Mouse (Mus musculus): ENCODE measurements at regions not wholly inside any gene's neighbourhood (a gene's known extent, or its start where the extent isn't known, plus 50 kb on each side); places are given as distances from the start of the nearest gene placed in this dataset.
A peak's percentile ranks its signal among the peaks of the same experiment; 100 is the strongest.

DNA sequence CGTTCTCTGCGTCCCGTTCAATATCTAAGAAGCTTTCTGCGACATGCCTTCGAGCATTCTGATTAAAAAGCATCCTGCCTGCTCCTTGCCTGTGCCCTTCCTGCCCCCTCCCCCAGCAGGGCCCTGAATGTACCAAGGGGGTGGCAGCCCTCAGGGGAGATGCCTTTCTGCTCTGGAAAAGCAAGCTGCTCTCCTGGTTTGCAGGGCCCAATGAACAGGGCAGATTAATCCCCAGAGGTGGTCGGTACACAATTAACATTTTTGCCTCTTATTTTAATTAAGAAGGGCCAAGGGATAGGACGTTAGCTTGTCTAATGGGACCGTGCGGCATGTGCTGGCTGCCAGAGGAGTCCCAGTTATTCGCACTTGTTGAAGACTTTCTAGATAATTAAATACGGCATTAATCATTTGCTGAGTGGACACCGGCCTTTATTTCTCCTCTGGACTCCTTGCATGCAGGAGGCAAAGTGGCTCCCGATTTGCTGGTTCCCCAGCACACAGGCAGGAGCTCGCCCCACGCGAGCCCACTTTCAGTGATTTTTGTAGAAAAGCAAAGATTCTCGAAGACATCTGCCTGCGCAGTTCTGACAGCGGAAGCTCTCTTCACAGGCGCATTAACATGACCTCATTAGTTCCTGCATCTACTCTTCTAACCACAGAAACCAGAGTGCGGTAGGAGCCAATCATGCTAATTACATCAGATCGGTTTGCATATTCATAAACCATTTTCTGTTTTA, 336.8 kb upstream of the 4930535I16Rik start:
- no peak for DNase-seq (ENCODE audit: low read depth, low spot score)

DNA sequence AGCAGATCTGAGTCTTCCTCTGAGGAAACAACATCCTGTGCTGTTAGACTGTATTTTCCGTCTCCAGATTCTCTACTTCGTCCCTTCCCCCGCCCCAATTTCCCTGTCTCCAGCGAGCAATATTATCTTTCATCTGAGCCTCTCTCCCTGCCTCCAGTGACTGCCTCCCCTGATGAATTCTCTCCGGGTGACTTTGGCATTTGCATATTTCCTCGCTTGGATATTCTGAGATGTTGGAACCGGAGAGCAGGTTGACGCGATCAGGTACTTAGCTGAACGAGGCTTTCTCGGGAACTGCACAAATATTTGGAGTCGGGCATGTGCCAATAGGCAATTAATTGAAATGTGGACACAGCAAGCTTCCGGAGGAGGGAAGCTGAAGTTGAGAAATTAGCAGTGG, 323.8 kb upstream of the 4930535I16Rik start:
- no peak for DNase-seq (ENCODE audit: low read depth, low spot score)

DNA sequence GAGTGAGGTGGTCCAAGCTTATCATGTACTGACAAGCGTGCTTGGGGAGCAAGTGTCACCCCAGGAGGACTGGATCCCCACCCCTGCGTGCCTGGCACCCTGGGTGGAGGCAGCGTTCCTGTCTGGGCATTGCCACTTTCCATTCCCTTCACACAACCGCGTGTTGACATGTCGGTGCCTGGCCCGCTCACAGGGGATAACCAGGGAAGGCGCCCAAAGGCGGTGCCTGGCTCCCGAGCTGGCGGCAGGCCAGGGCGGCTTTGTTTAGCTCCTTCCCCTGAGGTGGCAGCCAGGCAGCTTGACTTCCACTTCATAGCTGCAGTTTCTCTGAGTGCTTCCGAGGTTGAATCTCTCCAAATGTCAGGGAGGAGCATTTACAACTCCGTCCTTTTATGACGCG, 318.7 kb upstream of the 4930535I16Rik start:
- DNase-seq (ENCODE audit: low read depth, low spot score): no peak

DNA sequence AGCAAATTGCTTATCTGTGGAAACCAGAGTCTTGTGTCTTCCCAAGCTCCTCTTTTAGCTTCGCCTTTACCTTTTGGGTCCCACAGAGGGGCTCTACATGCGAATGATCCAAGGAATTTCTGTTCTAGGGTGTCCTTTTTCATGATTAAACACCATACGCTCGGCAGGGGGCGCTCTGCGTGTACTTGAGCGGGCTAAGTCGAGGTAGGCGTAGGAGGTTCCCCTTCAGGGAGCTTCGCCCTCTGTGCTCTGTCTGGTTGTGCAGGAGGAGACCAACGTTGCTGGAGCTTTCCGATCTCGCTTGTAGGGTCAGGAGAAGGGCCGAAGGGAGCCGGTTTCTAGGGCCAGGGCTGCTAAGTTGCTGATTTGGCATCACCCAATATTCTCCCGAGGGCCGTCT, 310.7 kb upstream of the 4930535I16Rik start:
- peak; percentile 71 for DNase-seq (ENCODE audit: low read depth, low spot score)

DNA sequence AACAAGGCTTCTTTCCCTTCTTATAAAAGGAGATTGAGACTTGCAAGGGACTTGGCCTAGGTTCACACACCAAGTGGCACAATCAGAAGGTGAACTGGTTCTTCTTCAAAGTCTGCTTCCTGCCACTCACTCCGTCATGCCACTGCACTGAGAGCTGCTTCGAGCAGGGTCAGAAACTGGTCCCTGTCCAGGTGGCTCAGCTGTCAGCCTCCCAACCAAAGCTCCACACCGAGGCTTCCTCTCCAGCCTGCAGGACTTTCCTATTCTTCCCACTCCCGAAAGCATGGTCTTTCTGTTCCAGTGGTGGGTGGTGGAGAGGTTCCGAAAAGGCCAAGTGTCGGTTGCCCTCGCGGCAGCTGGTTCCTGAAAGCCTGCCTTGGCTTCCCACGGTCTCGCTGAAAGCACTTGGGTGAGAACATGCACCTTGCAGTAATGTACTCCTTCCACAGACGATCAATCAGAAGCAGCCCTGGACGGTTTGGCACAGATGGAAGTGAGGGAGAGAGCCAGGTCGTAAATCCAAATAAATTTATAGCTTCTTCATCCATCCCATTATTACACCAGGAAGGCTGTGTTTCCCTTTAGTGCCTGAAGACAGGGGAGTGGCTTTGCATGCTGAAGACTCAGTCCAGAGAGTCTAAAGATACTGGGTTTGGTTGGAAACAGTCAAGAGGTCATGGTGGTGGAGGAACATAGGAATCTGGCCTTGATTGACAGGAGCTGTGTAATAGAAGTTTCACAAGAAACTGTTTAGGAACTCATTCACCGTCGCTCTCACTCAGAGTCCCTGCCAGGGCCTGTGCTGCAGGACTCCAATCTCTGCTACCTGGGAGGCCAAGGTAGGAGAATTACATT, 306.1 kb upstream of the 4930535I16Rik start:
- DNase-seq (ENCODE audit: low read depth, low spot score): no peak

DNA sequence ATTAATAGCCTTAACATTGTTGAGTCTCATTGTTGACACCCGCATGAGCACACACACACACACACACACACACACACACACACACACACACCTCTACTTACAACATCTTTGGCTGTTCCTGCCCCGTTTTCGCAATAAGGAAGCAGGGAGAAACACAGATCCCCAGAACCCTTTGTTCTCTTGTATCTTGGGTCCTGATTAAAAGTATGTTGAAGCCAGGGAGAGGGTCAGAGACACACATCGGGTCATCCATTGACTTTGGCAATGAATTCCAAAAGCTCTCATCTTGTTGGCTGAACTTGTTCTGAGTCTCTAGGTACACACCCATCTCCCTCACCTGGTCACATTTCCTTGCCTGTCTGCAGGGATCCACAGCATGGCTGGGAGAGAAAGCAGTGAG, 303.9 kb upstream of the 4930535I16Rik start:
- DNase-seq (ENCODE audit: low read depth, low spot score): no peak

DNA sequence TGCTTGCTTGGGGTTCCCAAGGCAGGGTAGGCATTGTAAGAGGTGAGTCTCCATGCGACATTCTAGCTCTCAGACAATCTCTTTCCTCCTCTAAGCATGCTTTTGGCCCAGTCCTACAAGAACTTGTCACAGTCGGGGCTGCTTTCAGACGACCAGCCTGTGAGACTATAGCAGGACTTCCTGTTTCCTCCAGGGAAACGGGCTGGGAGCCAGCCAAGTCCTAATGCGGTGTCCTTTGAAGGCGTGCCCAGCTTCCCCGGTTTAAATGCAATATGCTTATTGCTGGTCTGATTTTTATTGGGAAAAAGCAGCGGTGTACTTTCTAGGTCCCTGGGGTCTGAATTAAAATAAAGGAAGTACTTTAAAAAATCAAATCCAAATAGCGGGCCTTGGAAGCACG, 299.4 kb upstream of the 4930535I16Rik start:
- DNase-seq (ENCODE audit: low read depth, low spot score): no peak

DNA sequence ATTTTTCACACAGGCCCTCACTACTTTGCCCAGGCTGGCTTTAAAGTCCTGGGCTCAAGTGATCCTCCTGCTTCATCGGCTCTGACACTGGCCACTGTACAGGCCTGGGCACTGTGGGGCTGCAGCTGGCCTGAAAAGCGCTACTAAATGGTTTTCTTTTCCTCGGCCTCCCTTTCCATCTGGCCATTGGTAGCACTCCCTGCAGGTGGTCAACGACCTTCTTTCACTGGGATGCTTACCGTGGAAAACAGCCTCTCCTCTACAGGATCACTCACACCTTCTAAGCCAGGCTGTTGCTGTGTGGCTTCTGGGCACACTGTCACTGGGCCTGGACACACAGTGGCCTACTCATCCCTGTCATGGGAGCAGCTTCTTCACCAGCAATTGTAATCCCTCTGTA, 298.5 kb upstream of the 4930535I16Rik start:
- no peak for DNase-seq (ENCODE audit: low read depth, low spot score)

DNA sequence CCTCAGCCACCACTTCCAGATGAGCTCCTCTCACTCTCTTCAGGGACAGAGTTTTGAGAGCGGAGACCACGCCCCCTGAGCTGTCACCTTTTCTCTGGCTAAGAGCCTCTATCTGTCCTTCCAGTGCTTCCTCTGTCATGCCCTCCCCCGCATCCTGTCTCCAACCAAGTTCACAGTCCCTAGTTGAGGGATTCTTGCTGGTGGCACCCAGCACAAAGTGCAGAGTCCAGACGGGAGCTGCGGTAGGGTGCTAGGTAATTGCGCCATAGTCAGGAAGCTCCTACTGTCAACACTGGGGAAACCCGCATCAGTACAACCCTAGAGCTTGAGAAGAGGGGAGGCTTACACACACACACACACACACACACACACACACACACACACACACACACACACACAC, 297.3 kb upstream of the 4930535I16Rik start:
- no peak for DNase-seq (ENCODE audit: low read depth, low spot score)

DNA sequence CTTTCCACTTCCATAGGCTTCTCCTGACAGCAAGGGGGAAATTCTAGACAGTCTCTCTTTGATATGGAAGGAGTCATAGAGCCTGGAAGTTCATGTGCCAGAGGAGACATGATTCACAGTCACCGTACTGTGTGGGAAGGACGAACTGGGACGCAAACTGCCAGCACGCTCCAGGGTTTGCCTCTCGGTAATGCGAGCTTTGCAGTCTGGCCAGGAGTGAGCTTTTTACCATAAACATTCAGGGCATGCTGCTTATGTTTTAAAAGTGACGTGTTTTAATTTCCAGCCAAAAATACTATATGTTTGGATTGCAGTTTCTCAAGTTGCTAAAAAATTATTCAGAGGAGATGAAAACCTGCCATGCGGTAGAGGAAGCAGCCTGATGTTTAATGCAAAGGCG, 292.3 kb upstream of the 4930535I16Rik start:
- DNase-seq (ENCODE audit: low read depth, low spot score): no peak

DNA sequence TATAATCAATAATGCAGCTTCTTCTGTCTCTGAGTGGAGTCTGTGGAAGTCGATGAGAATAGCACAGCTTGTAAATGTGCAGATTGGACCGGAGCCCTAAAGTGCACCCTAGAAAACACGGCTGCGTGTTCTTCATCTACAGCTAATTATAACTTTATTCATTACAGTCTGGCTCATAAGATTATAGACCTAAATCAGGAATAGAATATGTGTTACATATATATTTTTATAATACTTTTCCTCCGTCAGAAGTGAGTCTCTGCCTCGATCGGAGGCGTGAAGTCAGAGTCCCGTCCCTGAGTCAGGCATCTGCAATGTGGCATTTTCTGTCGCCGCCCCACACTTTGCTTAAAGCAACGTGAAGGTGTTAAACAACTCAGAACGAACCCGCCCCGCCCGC, 288.7 kb upstream of the 4930535I16Rik start:
- no peak for DNase-seq (ENCODE audit: low read depth, low spot score)

DNA sequence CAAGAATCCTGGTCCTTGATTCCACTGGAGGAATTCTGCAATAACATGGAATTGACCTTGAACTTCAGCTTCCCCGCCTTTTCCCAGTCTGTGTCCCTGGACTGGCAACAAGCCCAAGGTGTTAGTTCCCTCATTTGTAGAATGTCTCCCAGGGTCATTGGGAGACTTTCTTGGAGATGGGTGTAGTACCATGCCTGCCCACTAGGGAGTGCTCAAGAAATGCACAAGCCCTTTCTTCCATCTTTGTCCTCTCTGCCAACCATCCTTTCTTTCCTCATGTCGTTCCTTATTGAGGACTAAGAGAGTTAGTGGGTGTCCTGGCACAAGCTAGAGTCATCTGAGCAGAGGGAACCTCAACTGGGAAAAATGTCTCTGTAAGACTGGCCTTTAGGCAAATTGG, 285.9 kb upstream of the 4930535I16Rik start:
- DNase-seq (ENCODE audit: low read depth, low spot score): peak; percentile 29

DNA sequence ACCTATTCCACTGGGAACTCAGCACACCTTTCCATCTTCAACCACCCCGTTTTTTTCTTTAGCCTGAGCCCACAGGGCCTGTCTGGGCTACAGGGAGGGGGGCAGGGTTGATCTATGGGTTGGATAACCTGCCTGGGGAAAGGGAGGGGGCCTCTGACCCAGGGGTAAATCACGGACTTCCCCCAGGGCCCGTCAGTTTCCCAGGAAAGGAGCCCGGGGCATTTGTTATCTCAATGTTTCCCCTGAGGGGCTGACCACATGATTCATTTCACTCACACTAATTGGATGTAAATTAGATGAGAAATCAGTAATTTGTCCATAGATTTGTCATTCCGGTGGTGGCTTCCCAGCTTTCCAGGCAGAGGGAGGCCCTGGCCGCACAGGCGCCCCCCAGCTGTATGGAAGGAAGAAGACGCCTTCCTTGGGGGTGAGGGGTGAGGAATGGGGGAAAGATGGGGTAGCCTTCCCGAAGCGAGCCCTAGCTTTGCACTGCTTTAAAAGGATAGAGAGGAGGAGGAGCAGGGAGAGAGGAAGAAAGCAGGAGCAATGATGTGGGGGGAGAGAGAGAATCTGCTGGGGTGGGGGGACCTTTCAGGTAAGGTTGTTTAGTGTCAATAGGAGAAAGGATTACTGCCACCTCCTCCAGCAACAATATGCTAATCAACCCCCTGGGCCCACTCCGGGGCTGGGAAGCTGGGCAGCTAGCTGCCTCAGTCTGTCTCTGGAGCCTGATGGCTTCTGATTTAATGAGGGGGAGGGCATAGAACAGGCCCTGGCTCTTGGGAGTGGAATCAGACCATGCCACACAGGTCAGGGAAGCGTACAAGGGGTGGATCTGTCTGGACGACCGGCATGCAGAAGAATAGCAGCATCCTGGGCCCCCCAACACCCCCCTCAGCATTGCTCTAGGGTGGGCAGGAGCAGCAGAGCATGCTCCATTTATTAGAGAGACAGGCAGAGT, 282.3 kb upstream of the 4930535I16Rik start:
- no peak for DNase-seq (ENCODE audit: low read depth, low spot score)

DNA sequence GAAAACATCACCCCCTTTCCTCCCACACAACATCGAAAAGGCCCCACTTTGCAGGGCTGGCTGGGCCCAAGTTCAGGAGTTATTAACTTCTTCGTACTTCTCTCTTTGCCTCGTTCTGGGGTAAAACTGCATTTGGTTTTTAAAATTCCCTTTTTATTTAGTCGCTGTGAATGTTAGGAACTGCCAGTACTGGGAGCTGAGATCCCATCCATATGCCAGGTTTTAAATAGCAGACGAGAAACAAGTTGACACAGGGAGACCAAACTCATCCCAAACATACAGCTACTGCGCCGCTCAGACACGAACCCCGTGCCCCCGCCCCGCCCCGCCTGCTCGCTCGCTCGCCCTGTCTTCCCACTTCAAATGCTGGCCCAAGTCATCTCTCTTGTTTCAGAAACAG, 281.0 kb upstream of the 4930535I16Rik start:
- no peak for DNase-seq (ENCODE audit: low read depth, low spot score)

DNA sequence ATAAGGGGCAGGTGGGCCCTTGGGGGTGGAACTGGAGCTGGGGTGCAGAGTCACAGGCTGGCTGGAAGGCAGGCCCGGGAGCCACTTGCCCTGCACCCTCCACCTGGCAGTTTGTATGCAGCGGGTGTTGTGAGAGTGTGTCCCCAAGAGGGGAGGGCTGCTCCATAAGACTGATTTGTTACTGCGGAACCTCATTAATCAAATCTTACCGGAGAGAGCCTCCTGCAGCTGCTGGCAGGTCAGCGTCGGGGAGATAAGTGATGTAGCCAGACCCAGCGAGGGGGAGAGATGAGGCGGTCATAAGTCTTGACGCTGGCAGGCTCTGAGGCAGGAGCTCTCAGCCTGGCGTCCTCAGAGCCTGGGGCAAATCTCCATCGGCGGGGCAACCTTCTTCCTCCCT, 278.9 kb upstream of the 4930535I16Rik start:
- DNase-seq (ENCODE audit: low read depth, low spot score): no peak

DNA sequence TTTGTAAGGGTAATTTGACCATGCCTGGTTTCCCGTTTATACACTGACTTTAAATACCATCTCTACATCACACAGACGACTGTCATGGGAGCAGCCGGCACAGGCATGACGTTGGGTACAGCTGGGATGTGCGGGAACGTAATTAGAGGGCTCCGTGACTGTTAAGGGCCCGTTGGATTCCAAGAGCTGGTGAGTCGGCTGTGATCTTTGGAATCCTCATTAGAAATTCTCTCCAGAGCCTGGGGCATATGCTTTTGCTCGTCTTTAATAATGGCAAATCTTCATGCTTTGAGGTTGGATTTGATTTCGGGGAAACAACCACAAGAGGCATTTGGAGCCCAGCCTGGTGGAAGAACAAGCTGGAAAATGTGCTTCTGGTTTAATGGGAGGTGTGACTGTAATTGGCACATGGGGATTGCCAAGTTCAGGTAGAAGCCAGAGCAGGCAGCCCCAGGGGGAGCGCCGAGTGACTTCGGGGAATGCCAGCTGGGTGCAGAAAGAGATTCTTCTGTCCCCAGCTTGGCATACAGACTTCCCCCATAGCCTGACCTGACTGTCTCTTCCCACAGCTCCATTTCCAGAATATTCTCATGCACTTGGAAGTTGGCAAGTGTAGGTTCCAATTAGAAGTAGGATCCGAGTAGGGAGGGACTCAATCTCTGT, 275.4 kb upstream of the 4930535I16Rik start:
- DNase-seq (ENCODE audit: low read depth, low spot score): no peak

DNA sequence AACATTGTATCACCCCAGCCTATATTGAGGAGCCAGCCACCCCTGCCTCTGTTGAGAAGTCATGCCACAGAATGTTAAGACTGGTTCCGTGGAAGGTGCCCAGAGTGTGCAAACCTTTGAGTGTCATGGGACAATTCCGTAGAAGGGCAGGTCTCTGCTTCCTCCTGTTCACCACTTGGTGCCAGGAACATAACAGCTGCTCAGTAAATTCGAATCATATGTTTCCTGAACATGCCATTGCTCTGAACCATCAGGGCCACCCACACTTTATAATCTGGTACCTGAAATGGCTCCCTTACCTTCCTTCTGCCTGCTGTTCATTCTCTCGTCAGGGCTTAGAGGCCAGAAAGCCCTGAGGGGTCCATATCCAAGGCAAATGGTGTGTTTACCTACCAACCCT, 273.0 kb upstream of the 4930535I16Rik start:
- DNase-seq (ENCODE audit: low read depth, low spot score): no peak

DNA sequence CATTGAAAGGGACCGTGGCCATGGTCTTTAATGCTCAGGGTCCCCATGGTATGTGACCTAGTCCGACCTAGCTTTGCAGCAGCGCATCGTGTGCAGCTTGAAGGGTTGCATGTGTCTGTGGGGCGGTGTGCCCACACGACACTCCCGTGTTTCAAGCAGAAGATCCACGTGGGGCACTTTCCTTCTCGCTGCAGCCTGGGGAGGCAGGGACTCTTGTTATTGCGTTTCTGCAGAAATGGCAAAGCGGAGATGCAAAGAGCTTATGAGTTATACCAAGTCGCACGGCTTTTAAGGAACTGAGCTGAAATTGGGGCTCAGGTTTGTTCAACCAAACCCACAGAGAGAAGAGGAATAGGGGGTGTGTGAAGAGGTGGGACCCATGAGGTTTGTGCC, 272.2 kb upstream of the 4930535I16Rik start:
- DNase-seq (ENCODE audit: low read depth, low spot score): no peak

DNA sequence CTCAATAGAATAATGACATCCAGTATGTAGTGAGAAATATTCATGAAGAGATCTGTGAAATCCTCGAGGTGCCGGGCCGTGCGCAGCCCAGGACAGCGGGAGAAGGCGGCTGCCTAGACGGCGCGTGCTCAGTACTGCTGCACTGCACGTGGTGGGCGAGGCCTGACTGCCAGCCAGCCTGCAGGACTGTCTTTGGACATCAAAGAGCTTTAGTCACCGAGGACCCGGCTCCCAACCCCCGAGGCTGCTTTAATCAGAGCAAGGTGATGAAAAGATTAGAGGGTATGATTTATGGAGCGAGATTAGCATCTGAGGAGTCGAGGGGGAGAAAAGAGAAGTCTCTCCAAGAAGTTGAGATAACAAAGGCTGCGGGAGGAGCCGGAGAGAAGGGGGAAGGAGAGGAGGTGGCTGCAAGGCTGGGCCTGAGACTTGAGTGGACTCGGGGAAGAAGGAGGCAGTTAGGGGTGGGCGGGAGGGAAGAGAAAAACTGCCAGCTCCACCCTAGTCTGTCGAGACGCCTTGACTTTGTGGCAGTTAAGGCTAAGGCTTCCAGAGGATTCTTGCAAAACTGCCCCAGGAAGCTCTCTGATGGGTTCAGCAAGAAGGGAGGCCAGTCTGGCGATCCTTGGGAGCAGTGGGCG, 271.6 kb upstream of the 4930535I16Rik start:
- no peak for DNase-seq (ENCODE audit: low read depth, low spot score)

DNA sequence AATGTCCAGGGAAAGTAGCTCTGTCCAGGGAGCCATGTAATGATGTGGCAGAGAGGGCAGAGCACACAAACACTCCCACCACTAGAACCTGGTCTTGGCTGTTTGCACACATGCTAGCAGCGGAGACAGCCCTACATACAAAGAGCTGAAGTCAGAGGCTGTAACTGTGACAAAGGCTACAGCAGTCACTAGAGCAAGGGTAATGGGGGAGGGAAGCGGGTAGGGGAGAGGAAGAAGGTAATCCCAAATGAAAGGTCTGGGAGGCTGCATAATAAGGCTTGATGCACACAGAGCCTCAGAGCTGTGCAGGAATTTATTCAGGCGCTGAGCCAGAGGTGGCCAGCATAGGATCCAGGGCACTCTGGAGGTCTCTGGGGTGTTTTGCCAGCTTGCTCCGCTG, 269.3 kb upstream of the 4930535I16Rik start:
- DNase-seq (ENCODE audit: low read depth, low spot score): no peak

DNA sequence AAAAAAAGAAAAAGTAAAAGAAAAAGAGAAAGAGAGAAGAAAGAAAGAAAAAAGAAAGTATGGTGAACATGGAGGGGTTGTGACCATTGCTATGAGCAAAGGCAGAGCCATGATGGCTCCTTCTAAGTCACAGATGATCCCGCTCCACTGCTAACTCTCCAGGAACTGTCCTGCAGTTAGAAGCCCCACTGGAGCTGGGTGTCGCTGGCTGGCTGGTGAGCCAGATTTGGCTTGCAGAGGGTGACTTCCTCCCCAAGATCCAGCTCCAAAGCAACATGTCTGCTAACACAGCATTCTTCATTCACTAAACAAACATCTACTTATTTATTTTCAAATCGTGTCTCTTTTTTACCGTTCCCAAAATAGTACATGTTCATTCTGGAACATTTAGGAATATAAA, 263.5 kb upstream of the 4930535I16Rik start:
- DNase-seq (ENCODE audit: low read depth, low spot score): no peak
